8 mouse cellular contexts compared by ENCODE assay signal in the genomic region with DNA sequence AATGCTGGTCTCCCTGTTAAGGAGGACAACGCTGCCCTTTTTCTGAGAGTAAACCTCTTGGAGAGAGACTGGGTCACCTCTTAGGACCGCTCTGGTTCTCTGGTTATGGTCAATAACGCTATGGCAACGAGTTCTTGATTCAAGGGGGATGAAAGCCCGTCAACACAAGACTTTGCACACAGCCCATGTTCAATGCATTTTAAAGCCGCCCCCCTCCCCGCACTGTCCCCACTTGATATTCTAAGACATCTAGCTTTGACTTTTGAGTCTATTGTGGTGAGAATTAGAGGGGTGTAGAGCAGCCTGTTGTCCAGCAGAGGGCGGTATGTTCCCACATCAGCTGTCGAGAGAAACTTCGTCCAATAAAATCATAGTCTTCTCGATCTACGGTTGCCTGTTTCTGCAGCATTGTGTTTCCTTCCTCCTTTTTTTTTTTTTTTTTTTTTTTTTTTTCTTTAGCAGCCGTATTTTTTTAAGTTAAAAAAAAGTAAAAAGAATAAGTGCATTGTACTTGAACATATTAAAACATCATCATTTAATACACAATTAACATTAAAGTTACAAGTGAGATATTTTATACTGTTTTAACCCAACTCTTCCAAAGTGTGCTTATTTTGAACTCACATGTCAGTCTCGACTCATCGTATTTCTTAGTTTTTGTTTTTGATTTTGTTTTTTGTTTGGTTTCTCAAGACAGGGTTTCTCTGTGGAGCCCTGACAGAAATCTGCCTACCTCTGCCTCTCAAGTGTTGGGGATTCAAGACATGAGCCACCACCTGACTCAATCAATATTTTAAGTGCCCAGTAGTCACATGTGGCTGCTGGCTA. TPM values are rescaled to one million over a fixed set of nuclear protein-coding genes. Genes with fewer than 3 reads are reported as not detected.
A peak's percentile ranks its signal among the peaks of the same experiment; 100 is the strongest.
DNase-seq lines count a peak whose midpoint lies in the region; ATAC-seq and TF ChIP-seq lines count a peak whose summit lies in the region.

No protein-coding gene starts in this region.

- TF ChIP-seq EP300 in CH12.LX (IDR thresholded peaks at IDR 0.05; ENCODE audit: low read length) = peak; percentile 9; the same call in 1 of the 2 replicates
- no peak for TF ChIP-seq EP300 in lung, postnatal 0 days (IDR thresholded peaks at IDR 0.05)

- peaks cover 2 to 38% of the 10 kb centered on the region in 2 experiments; a peak in 3 of 4 replicates for H3K4me1 ChIP-seq in CH12.LX (ENCODE audit: control insufficient read depth in 1 of 2, insufficient read depth in 2 of 2)
- peaks cover 6% of the 10 kb centered on the region; the same call in 1 of the 2 replicates for H3K4me1 ChIP-seq in bone marrow, adult 2 months (ENCODE audit: control insufficient read depth, insufficient read depth, low read length)
- no peaks in the 10 kb centered on the region for H3K4me1 ChIP-seq in lung, postnatal 0 days (ENCODE audit: insufficient read depth, low read depth, low read length)
- H3K4me1 ChIP-seq in thymus, adult 2 months (replicated peaks; ENCODE audit: control insufficient read depth, insufficient read depth, low read length) = peaks cover 18% of the 10 kb centered on the region

- peak overlapping the region; percentile 80 for H3K4me2 ChIP-seq in CH12.LX (ENCODE audit: insufficient read depth, low read depth, poor library complexity, severe bottlenecking)
- H3K4me2 ChIP-seq in lung, postnatal 0 days (replicated peaks; ENCODE audit: low read depth, low read length) = no peak overlapping the region

- in situ Hi-C loops in CH12.LX (cut with MboI; ENCODE audit: low pct_ligation_motif_present, low pct_unique_long_range_greater_than_20kb, low sequenced_read_pairs) = no loop called here

- ATAC-seq in erythroblast, adult 5-6 weeks (replicated peaks; ENCODE audit: low FRiP score, poor library complexity, severe bottlenecking) = peak; percentile 81
- ATAC-seq in lung, postnatal 0 days = peak; percentile 60

- peak; percentile 97 for TF ChIP-seq RAD21 in CH12.LX (IDR thresholded peaks at IDR 0.05; ENCODE audit: low read depth, low read length)

- H3K27me3 ChIP-seq in CH12.LX (replicated peaks) = no peaks in the 10 kb centered on the region
- H3K27me3 ChIP-seq in lung, postnatal 0 days (replicated peaks; ENCODE audit: insufficient read depth, low read length) = no peaks in the 10 kb centered on the region
- no peaks in the 10 kb centered on the region for H3K27me3 ChIP-seq in thymus, adult 2 months (ENCODE audit: control insufficient read depth, insufficient read depth, low read length)

- peak; percentile 91 for DNase-seq in CH12.LX (ENCODE audit: extremely low read depth)
- DNase-seq in heart, postnatal 36 days = peak; percentile 70 to 71
- peak; percentile 19 to 48 for DNase-seq in layer of hippocampus, adult 8-10 months (ENCODE audit: low spot score in 2 of 2)
- DNase-seq in lung, postnatal 0 days (ENCODE audit: low spot score) = peak; percentile 89
- DNase-seq in ovary, adult 18-20 months (ENCODE audit: low spot score) = peak; percentile 11
- DNase-seq in thymus, adult 2 months = peak; percentile 79

- no peak for TF ChIP-seq POLR2A in CH12.LX (IDR thresholded peaks at IDR 0.05; ENCODE audit: low read depth, low read length)
- no peak for TF ChIP-seq POLR2A in bone marrow, adult 2 months (IDR thresholded peaks at IDR 0.05; ENCODE audit: borderline replicate concordance, control insufficient read depth, low read depth, low read length)
- no peak for TF ChIP-seq POLR2A in thymus, adult 2 months (IDR thresholded peaks at IDR 0.05; ENCODE audit: control insufficient read depth, extremely low read depth, insufficient read depth, low read length, poor library complexity)

- H3K9ac ChIP-seq in CH12.LX (ENCODE audit: insufficient read depth, low read depth) = peak overlapping the region; percentile 63; the same call in 1 of the 2 replicates
- H3K9ac ChIP-seq in lung, postnatal 0 days (replicated peaks; ENCODE audit: low read depth) = no peak overlapping the region

- H3K79me2 ChIP-seq in CH12.LX (replicated peaks; ENCODE audit: control insufficient read depth, extremely low read depth, insufficient read depth, poor library complexity, severe bottlenecking) = peaks cover 72% of the 10 kb centered on the region

- peak overlapping the region; percentile 23 to 55 (median 28) for H3K4me3 ChIP-seq in CH12.LX (replicated peaks in 1 of 3; ENCODE audit: low read depth in 2 of 3, low read length in 2 of 3, poor library complexity in 1 of 3)
- H3K4me3 ChIP-seq in bone marrow, adult 2 months (replicated peaks; ENCODE audit: control insufficient read depth, low read depth, low read length) = peak overlapping the region; percentile 16
- H3K4me3 ChIP-seq in lung, postnatal 0 days (ENCODE audit: low read depth, low read length) = no peak overlapping the region
- H3K4me3 ChIP-seq in thymus, adult 2 months (ENCODE audit: control insufficient read depth, insufficient read depth, low read length) = no peak overlapping the region

- no peaks in the 10 kb centered on the region for H3K9me3 ChIP-seq in CH12.LX (replicated peaks; ENCODE audit: low read length)
- no peaks in the 10 kb centered on the region for H3K9me3 ChIP-seq in lung, postnatal 0 days (ENCODE audit: low read length)

- TF ChIP-seq CTCF in CH12.LX (conservative IDR thresholded peaks at IDR 0.05 in 1 of 2, IDR thresholded peaks at IDR 0.05 in 1 of 2; ENCODE audit: low read depth in 2 of 2, low read length in 2 of 2) = peak; percentile 80 to 97
- peak; percentile 91 for TF ChIP-seq CTCF in bone marrow, adult 2 months (IDR thresholded peaks at IDR 0.05; ENCODE audit: control insufficient read depth, insufficient read depth, low read length)
- peak; percentile 92 for TF ChIP-seq CTCF in lung, postnatal 0 days (IDR thresholded peaks at IDR 0.05)
- TF ChIP-seq CTCF in thymus, adult 2 months (IDR thresholded peaks at IDR 0.05; ENCODE audit: borderline replicate concordance, control insufficient read depth, extremely low read depth, insufficient read depth, low read length, poor library complexity) = no peak

- peak overlapping the region; percentile 70 for H3K27ac ChIP-seq in CH12.LX (ENCODE audit: insufficient read depth, low read depth)
- H3K27ac ChIP-seq in bone marrow, adult 2 months (ENCODE audit: control insufficient read depth, insufficient read depth, low read depth, low read length, poor library complexity) = peak overlapping the region; percentile 67
- H3K27ac ChIP-seq in lung, postnatal 0 days (ENCODE audit: low read length) = no peak overlapping the region
- H3K27ac ChIP-seq in thymus, adult 2 months (ENCODE audit: control insufficient read depth, insufficient read depth, low read length) = peak overlapping the region; percentile 61; the same call in 1 of the 2 replicates

- dilution Hi-C loops in CH12.LX (cut with MboI; ENCODE audit: extremely low pct_ligation_motif_present, extremely low pct_unique_long_range_greater_than_20kb, low sequenced_read_pairs) = no loop called here

- 18% methylated on average over 15 of the region's 15 CpGs for WGBS in bone marrow, adult 2 months
- WGBS in lung, postnatal 0 days = 23% methylated on average over 15 of the region's 15 CpGs
- WGBS in thymus, adult 2 months = 23% methylated on average over 15 of the region's 15 CpGs

- intact Hi-C loops in heart, postnatal 36 days (cut with DNase I) = loop anchor here (1.0 to 10.0 kb wide), 3 partner anchors 45 to 294 kb away; a partner anchor contains a TSS

- H3K36me3 ChIP-seq in CH12.LX (replicated peaks in 1 of 2; ENCODE audit: control insufficient read depth in 1 of 2, insufficient read depth in 1 of 2, low read length in 1 of 2) = peaks cover 31 to 37% of the 10 kb centered on the region in 2 experiments
- no peaks in the 10 kb centered on the region for H3K36me3 ChIP-seq in lung, postnatal 0 days (ENCODE audit: insufficient read depth, low read length)
- H3K36me3 ChIP-seq in thymus, adult 2 months (ENCODE audit: control insufficient read depth, insufficient read depth, low read length) = peaks cover 5% of the 10 kb centered on the region

RNA-seq across cellular contexts. Expression of a gene that starts 13.7 kb away (rescaled TPM):
- total RNA-seq in CH12.LX (2012; rRNA removed) (14.2 and 17.1 TPM in 2 replicates), CH12.LX (2014; rRNA removed) (33.5 and 37.6 TPM in 2 replicates)
- 32.3 and 32.5 TPM in 2 replicates for polyA plus RNA-seq in CH12.LX (2012; ENCODE audit: insufficient read length, low read depth)
- 13.6 and 26.5 TPM in 2 replicates for polyA plus RNA-seq in bone marrow, adult 2 months (2011; ENCODE audit: insufficient read depth, insufficient read length, low replicate concordance, missing spikeins)
- total RNA-seq in erythroblast, adult 5-6 weeks (2015; ENCODE audit: low replicate concordance) = 30.0 and 37.0 TPM in 2 replicates
- total RNA-seq in erythroblast, adult 5-6 weeks (2017; ENCODE audit: low replicate concordance) = 30.0 and 34.9 TPM in 2 replicates
- total RNA-seq in heart, postnatal 36 days (2021) = 10 to 100 TPM; 46.5 to 46.6 TPM
- 10 to 100 TPM; 45.6 to 52.7 (median 50.1) TPM for total RNA-seq in layer of hippocampus, adult 8-10 months (2022)
- polyA plus RNA-seq in lung, postnatal 0 days (2015; fragmentation: Nextera tagmentation; extraction: Ambion mirVana) = 62.7 and 68.7 TPM in 2 replicates
- 9.3 and 11.4 TPM in 2 replicates for polyA plus RNA-seq in thymus, adult 2 months (2012; rRNA removed)

RNA-seq across cellular contexts. Expression of a gene that starts 26.9 kb away (rescaled TPM):
- 334 and 519 TPM in 2 replicates for total RNA-seq in CH12.LX (2012; rRNA removed)
- 516 and 530 TPM in 2 replicates for total RNA-seq in CH12.LX (2014; rRNA removed)
- 154 and 189 TPM in 2 replicates for polyA plus RNA-seq in CH12.LX (2012; ENCODE audit: insufficient read length, low read depth)
- 68.7 and 72.9 TPM in 2 replicates for polyA plus RNA-seq in bone marrow, adult 2 months (2011; ENCODE audit: insufficient read depth, insufficient read length, low replicate concordance, missing spikeins)
- 708 and 861 TPM in 2 replicates for total RNA-seq in erythroblast, adult 5-6 weeks (2015; ENCODE audit: low replicate concordance)
- total RNA-seq in erythroblast, adult 5-6 weeks (2017; ENCODE audit: low replicate concordance) = 235 and 417 TPM in 2 replicates
- total RNA-seq in heart, postnatal 36 days (2021) = 10 to 100 TPM; 45.2 to 51.5 TPM
- total RNA-seq in layer of hippocampus, adult 8-10 months (2022) = 10 to 100 TPM in 2 of 4 experiments, 1 to 10 TPM in 2; 7.1 to 29.2 (median 16.0) TPM
- 215 and 245 TPM in 2 replicates for polyA plus RNA-seq in lung, postnatal 0 days (2015; fragmentation: Nextera tagmentation; extraction: Ambion mirVana)
- polyA plus RNA-seq in thymus, adult 2 months (2012; rRNA removed) = 94.3 and 107 TPM in 2 replicates

RNA-seq across cellular contexts. Expression of a gene that starts 50.8 kb away (rescaled TPM):
- total RNA-seq in CH12.LX (2012; rRNA removed) (41.5 and 45.7 TPM in 2 replicates), CH12.LX (2014; rRNA removed) (69.3 and 69.5 TPM in 2 replicates)
- 62.0 and 62.7 TPM in 2 replicates for polyA plus RNA-seq in CH12.LX (2012; ENCODE audit: insufficient read length, low read depth)
- polyA plus RNA-seq in bone marrow, adult 2 months (2011; ENCODE audit: insufficient read depth, insufficient read length, low replicate concordance, missing spikeins) = 19.5 and 28.8 TPM in 2 replicates
- 9.4 and 9.8 TPM in 2 replicates for total RNA-seq in erythroblast, adult 5-6 weeks (2015; ENCODE audit: low replicate concordance)
- total RNA-seq in erythroblast, adult 5-6 weeks (2017; ENCODE audit: low replicate concordance) = 7.8 and 15.6 TPM in 2 replicates
- total RNA-seq in heart, postnatal 36 days (2021) = 10 to 100 TPM; 34.8 to 35.7 TPM
- 10 to 100 TPM; 21.6 to 27.3 (median 26.8) TPM for total RNA-seq in layer of hippocampus, adult 8-10 months (2022)
- polyA plus RNA-seq in lung, postnatal 0 days (2015; fragmentation: Nextera tagmentation; extraction: Ambion mirVana) = 9.6 and 9.8 TPM in 2 replicates
- polyA plus RNA-seq in thymus, adult 2 months (2012; rRNA removed) = 20.1 and 21.2 TPM in 2 replicates

RNA-seq across cellular contexts. Expression of a gene that starts 51.0 kb away (rescaled TPM):
- total RNA-seq in CH12.LX (2012; rRNA removed) = 0.68 and 0.97 TPM in 2 replicates
- 0.32 and 0.39 TPM in 2 replicates for total RNA-seq in CH12.LX (2014; rRNA removed)
- polyA plus RNA-seq in CH12.LX (2012; ENCODE audit: insufficient read length, low read depth) = 0.14 and 0.27 TPM in 2 replicates
- not detected in 2 replicates for polyA plus RNA-seq in bone marrow, adult 2 months (2011; ENCODE audit: insufficient read depth, insufficient read length, low replicate concordance, missing spikeins)
- total RNA-seq in erythroblast, adult 5-6 weeks (2015; ENCODE audit: low replicate concordance) = not detected in 2 replicates
- not detected in 2 replicates for total RNA-seq in erythroblast, adult 5-6 weeks (2017; ENCODE audit: low replicate concordance)
- total RNA-seq in heart, postnatal 36 days (2021) = under 1 TPM in 1 of 2 experiments, not detected in 1; 0.58 TPM
- 1 to 10 TPM in 3 of 4 experiments, under 1 TPM in 1; 0.92 to 1.2 (median 1.1) TPM for total RNA-seq in layer of hippocampus, adult 8-10 months (2022)
- 0.29 and 0.49 TPM in 2 replicates for polyA plus RNA-seq in lung, postnatal 0 days (2015; fragmentation: Nextera tagmentation; extraction: Ambion mirVana)
- 0.27 TPM in 1 of 2 replicates, not detected in the other for polyA plus RNA-seq in thymus, adult 2 months (2012; rRNA removed)

Comparison
In these comparisons a context has a peak if more than half of its experiments do, and no peak if none do; other contexts are left out.
1. DNase-seq: peak in every context shown above with its lines; median percentile 91 in CH12.LX; 89 in lung, postnatal 0 days; 79 in thymus, adult 2 months; 70 in heart, postnatal 36 days; 34 in layer of hippocampus, adult 8-10 months; 11 in ovary, adult 18-20 months.
2. H3K4me3 ChIP-seq: peak in CH12.LX (3 of 3) and bone marrow, adult 2 months (single experiment); none in lung, postnatal 0 days (single experiment) and thymus, adult 2 months (single experiment).
3. RNA of a gene that starts 26.9 kb away (total RNA-seq): 235 to 861 TPM in erythroblast, adult 5-6 weeks and 334 to 530 TPM in CH12.LX; 45.2 to 51.5 TPM in heart, postnatal 36 days and 7.1 to 29.2 TPM in layer of hippocampus, adult 8-10 months; every median in the first group is over 4 times any median in the second.